Mouse (Mus musculus): Measurements from ENCODE around the gene Hoxa6. TPM values are rescaled to one million over a fixed set of nuclear protein-coding genes. Genes with fewer than 3 reads are reported as not detected.
A peak's percentile ranks its signal among the peaks of the same experiment; 100 is the strongest.

The Hoxa6 gene
- total RNA-seq, 2 experiments from 2014 or later: not detected

- no peak for DNase-seq (ENCODE audit: low spot score in 2 of 2)
These were observed 20.2 kb upstream of the Hoxa6 start for GRCm38 (mm10) chr6:52228475-52229465.

DNA sequence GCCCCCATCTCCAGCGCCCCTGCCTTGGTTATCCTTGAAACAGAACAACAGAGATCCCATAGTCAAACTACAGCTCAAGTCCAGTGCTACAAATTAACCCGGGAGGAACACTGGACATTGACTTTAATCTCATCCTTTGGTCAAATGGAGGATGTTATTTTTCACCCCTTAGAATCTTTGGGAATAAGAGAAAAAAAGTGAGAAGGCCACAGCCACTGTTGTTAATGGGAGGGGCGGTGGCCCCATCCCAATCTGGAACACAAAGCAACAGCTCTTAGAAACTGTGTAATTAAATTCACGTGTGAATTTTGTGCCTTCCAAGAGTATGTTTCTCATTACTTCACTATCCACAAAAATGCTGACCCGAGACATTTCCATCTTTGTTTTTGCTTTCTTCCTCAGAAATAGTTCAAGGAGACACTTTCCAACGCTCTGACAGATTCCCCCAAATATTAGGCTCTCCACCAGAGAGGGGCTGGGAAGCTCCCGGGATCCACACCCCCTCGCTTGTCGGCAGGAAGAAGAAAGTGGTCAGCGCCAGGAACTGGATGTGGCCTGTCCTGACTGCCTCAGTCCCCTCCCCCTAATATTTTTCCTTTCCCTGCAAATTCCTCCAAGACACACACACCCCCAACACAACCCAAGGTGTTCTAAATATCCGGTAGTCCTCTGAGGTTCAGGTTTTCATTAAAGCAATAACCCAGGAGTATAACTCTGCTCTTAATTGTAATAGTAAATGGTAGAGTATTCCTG, 19.1 kb upstream of the Hoxa6 start:
- DNase-seq (ENCODE audit: low spot score in 2 of 2): no peak

DNA sequence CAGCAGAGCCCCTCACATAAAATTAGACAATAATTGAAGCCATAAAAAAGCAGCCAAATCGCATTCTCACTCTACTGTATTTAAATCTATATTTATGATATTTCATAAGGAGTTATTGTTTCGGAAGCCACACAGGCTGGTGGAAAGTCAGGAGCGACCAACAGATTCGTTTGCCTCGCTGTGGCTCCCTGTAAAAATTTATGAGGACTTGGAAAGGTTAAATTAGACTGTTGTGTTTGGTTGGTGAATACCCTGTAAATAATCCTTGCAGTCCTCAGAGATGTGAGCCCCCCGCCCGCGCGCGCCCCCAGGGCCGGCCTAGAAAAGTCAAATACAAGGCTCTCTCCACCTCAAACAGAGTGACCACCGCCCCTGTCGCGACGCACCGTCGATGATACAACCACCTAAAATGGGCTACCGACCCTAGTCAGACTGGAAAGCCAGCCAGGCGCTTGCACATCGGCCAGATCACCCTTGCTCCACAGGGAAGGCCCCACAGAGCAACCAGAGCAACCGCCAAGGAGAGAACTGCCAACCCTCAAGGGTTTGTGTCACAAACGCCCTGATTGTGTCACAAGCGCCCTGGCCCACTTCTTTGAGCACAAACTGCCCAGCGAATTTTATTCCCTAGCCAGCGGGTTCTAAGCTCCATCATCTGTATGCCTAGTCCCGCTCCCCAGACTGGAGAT, 18.2 kb upstream of the Hoxa6 start:
- no peak for DNase-seq (ENCODE audit: low spot score in 2 of 2)

DNA sequence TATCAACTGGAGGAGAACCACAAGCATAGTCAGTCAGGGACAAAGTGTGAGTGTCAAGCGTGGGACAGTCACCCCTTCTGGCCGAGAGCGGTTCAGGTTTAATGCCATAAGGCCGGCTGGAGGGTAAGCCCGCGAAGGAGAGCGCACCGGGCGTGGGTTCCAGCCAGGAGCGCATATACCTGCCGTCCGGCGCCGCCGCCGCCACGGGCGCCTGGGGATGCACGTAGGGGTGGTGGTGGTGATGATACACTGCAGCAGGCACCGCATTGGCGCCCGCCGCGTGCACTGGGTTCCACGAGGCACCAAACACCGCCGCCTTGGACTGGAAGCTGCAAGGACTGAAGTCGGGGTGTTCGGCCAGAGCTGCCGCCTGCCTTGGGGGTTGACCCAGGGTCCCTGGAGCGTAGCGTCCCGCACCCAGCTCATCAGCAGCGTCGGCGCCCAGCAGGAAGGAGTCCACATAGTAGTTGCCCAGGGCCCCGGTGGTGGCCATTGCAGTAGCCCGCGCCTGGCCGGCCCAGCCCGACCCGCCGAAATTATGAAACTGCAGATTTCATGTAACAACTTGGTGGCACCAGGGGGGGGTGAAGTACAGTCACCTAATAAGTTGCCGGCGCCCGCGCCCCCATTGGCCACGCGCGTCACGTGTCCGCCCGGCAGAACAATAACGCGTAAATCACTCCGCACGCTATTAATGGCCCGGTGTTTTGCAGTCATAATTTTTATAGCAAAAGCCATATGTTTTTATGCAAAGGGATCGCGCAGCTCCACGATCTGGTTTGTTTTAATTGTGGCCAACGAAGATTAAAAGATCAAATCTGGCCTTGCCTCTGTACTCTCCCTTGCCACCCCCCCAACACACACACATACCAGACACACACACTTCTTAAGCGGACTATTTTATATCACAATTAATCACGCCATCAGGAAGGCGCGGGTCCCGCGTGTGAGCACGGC, 17.4 kb upstream of the Hoxa6 start:
- no peak for DNase-seq (ENCODE audit: low spot score in 2 of 2)

DNA sequence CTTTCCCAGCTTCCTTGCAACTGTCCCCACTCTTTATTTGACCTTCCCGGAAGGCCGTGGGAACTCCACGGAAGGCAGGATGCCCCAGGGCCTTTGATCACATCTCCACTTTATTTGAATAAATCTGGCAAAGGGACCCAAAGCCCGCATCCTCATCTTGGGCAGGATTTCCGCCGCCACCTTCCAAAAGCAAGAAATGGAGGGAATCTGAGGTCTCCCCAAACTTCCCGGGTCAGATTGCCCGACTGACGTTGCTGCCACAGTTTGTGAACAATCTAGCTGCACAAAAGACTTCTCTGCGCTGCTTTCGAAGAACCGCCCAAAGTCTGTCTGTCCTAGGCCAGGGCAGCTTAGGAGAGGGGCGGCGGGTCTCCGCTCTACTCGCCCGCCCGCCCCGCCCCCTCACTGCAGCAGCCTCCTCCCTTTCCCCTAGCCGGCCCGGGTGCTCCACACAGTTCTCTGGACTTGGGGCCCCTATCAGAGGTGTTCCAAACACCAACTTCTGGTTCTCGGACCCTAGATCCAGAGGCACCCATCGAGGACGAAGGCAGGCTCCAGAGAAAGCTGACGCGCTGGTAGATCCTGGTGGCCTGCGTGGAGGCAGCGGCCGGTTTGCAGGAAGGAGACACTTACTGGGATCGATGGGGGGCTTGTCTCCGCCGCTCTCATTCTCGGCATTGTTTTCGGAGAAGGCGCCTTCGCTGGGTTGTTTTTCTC, 16.5 kb upstream of the Hoxa6 start:
- no peak for DNase-seq (ENCODE audit: low spot score in 2 of 2)

DNA sequence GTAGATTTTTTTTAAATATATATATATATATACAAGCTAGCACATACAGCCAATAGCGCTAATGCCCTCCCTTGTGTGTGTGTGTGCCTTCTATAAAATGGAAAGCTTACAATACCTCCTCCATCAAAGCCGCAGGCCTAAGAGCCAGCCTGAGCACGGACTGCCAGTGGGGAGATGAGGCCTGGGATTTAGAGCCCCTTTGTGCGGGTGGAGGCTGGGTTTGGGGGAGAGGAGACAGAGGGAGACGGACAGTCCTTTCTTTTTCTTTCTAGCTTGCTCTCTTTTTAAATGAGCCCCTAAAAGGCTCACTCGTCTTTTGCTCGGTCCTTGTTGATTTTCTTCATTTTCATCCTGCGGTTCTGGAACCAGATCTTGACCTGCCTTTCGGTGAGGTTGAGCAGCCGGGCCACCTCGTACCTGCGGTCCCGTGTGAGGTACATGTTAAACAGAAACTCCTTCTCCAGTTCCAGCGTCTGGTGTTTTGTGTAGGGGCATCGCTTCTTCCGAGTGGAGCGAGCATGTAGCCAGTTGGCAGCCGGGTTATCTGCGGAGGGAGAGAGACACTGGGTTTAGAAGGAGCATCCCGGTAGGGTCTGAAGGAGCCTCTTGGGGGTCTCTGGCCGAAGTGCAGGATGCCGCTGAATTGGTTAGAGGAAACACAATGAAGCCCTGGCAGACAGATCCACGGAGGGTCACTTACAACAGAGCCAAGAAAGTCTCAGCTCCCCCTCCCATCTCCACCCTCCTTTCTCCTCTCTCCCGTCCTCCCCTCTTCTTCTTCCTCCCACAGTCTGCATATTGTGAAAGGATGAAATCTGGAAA, 15.6 kb upstream of the Hoxa6 start:
- DNase-seq (ENCODE audit: low spot score in 2 of 2): no peak

- no peak for DNase-seq (ENCODE audit: low spot score in 2 of 2)
These were observed 14.2 kb upstream of the Hoxa6 start for GRCm38 (mm10) chr6:52222729-52223128.

GRCm38 (mm10) chr6:52221993-52222685, 13.6 kb upstream of the Hoxa6 start:
- no peak for DNase-seq (ENCODE audit: low spot score in 2 of 2)

- DNase-seq (ENCODE audit: low spot score in 2 of 2): peak; percentile 77 to 80
These were observed 12.9 kb upstream of the Hoxa6 start, which contains the start of gene Hoxa7 for GRCm38 (mm10) chr6:52221337-52221992. Hoxa7 (minus strand) TSS chr6:52221854.

DNA sequence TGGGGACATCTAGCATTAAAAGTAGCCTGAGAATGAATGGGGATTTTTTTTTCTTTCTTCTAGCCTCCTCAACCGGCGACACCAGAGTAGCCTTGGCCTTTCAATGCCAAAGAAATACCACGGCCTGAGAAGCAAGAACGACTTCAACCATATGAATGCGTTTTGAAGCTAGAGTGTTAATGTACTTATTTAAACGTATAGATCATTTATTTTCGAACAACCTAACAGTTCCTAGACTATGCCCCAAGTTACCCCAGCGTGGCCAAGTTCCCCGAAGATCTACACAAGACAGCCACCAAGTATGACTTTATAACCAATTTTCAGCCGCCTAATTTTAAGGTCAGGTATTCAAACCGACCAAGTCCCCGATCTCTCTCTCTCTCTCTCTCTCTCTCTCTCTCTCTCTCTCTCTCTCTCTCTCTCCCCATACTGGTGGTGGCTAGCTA, 12.4 kb upstream of the Hoxa6 start:
- DNase-seq (ENCODE audit: low spot score in 2 of 2): no peak

GRCm38 (mm10) chr6:52220003-52220864, 11.7 kb upstream of the Hoxa6 start:
- no peak for DNase-seq (ENCODE audit: low spot score in 2 of 2)

GRCm38 (mm10) chr6:52219234-52219942, 10.9 kb upstream of the Hoxa6 start:
- no peak for DNase-seq (ENCODE audit: low spot score in 2 of 2)

DNA sequence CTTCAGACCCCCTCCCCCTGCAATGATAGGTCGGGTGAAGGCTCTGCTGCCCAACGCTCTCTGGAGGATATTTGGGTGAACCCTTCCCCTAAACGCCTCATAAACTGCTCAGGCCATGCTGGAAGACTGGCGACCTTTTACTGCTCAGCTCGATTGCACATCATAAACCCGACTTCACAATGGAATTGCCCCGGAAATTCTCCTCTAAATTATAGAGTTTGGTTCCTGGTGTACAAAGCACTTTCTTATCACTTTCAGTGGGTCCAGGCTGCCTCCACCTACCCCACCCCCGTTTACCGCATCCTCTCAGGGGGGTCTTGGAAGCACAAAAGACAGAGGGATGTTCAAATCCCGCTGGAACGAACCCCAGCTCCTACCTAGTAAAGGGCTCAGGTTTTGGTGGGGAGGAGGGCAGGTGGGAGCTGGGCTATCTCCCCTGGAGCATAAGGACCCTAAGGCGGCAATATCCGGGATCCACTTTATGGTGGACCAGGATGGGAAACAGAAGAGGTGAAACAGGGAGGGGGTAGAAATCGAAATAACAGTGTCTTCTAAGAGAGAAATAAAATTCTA, 10.2 kb upstream of the Hoxa6 start:
- DNase-seq (ENCODE audit: low spot score in 2 of 2): no peak

- DNase-seq (ENCODE audit: low spot score in 2 of 2): no peak
These were observed 9.5 kb upstream of the Hoxa6 start for GRCm38 (mm10) chr6:52217895-52218642.

GRCm38 (mm10) chr6:52217459-52217768, 8.9 kb upstream of the Hoxa6 start:
- DNase-seq (ENCODE audit: low spot score in 2 of 2): no peak
